Mouse (Mus musculus) neural tube, embryonic 14.5 days (tissue): ENCODE data around the gene Zfp467. TPM values are rescaled to one million over a fixed set of nuclear protein-coding genes. Genes with fewer than 3 reads are reported as not detected.

ENCODE experiments used
- ATAC-seq: fragments of 200-750 bp; cut with Nextera tagmentation; 2 replicates; pipeline ENCODE4 v1.8.0; 2017; ENCODE audit warnings: low read depth, mild to moderate bottlenecking, moderate TSS enrichment, moderate library complexity
- H3K27ac ChIP-seq: fragments of 300-500 bp; sonication (generic); 2 replicates; pipeline ENCODE4 v1.5.1; 2014; ENCODE audit warnings: low read depth, mild to moderate bottlenecking, control low read depth, low read length, moderate library complexity, mixed read lengths
- H3K27me3 ChIP-seq: fragments of 300-500 bp; sonication (generic); 2 replicates; pipeline ENCODE4 v1.6.1; 2014; ENCODE audit warnings: low read length; ENCODE audit not compliant: control insufficient read depth, insufficient read depth
- H3K36me3 ChIP-seq: fragments of 300-500 bp; sonication (generic); 2 replicates; pipeline ENCODE4 v1.6.1; 2014; ENCODE audit warnings: low read length, mixed read lengths; ENCODE audit not compliant: control insufficient read depth, insufficient read depth
- H3K4me1 ChIP-seq: fragments of 300-500 bp; sonication (generic); 2 replicates; pipeline ENCODE4 v1.6.1; 2014; ENCODE audit warnings: low read length; ENCODE audit not compliant: control insufficient read depth, insufficient read depth
- H3K4me2 ChIP-seq: fragments of 300-500 bp; sonication (generic); 2 replicates; pipeline ENCODE4 v1.6.1; 2014; ENCODE audit warnings: mild to moderate bottlenecking, low read depth, low read length, control low read depth
- H3K4me3 ChIP-seq: fragments of 300-500 bp; sonication (generic); 2 replicates; pipeline ENCODE4 v1.5.1; 2014; ENCODE audit warnings: low read depth, low read length, control low read depth, mixed read lengths
- H3K9ac ChIP-seq: fragments of 300-500 bp; sonication (generic); replicated peaks from 2 replicates; pipeline ENCODE4 v1.6.1; 2014; ENCODE audit warnings: low read depth, mild to moderate bottlenecking, control low read depth, low read length, mixed read lengths
- H3K9me3 ChIP-seq: fragments of 300-500 bp; sonication (generic); 2 replicates; pipeline ENCODE4 v1.6.1; 2016; ENCODE audit warnings: low read length; ENCODE audit not compliant: control insufficient read depth
- WGBS: fragments of 180-500 bp; shearing (Covaris S2); extraction: QIAGEN DNeasy Blood & Tissue Kit; methylation state at CpG from one replicate; pipeline ENCODE4 v1.1.7; 2014; 5-methylcytosine and 5-hydroxymethylcytosine counted together
- polyA plus RNA-seq: library from polyadenylated mRNA; unstranded; fragments of >200 nt; fragmentation: Nextera tagmentation; extraction: Ambion mirVana; gene quantifications from 2 replicates; pipeline ENCODE4 v1.2.1, GENCODE M21; 2014

Zfp467 gene
- polyA plus RNA-seq, 1 experiment from 2014 or later, result 37.8 TPM

- Histone ChIP-seq H3K9me3 (no peaks in the 10 kb centered on the region), H3K4me3 (no peak overlapping the region), H3K36me3 (peaks cover 35% of the 10 kb centered on the region), H3K27me3 (no peaks in the 10 kb centered on the region), H3K9ac (no peak overlapping the region), H3K4me1 (no peaks in the 10 kb centered on the region; the same call in 1 of the 2 replicates), H3K4me2 (no peak overlapping the region), H3K27ac (no peak overlapping the region)
- ATAC-seq, result no peak
- 97% methylated on average over 5 of the region's 5 CpGs for WGBS
Observed at GRCm38 (mm10) chr6:48404071-48404470, 41.6 kb downstream of the Zfp467 start.

- H3K9me3 ChIP-seq, result no peaks in the 10 kb centered on the region
- H3K9ac ChIP-seq, result no peak overlapping the region
- no peak overlapping the region for H3K27ac ChIP-seq
- WGBS, result 93% methylated on average over 5 of the region's 5 CpGs
- 0 out of 2 replicates have a peak, but pooled peaks cover 6% of the 10 kb centered on the region for H3K36me3 ChIP-seq
- H3K27me3 ChIP-seq, result no peaks in the 10 kb centered on the region
- peaks cover 22% of the 10 kb centered on the region for H3K4me1 ChIP-seq
- no peak overlapping the region for H3K4me3 ChIP-seq
- ATAC-seq, result no peak
- no peak overlapping the region for H3K4me2 ChIP-seq
Observed at GRCm38 (mm10) chr6:48399906-48400305, 45.7 kb downstream of the Zfp467 start.

GRCm38 (mm10) chr6:48397336-48397735, 48.3 kb downstream of the Zfp467 start:
- H3K9ac ChIP-seq, result no peak overlapping the region; the same call in 1 of the 2 replicates
- no peak overlapping the region for H3K27ac ChIP-seq
- ATAC-seq, result no peak
- WGBS, result 64% methylated on average over 4 of the region's 4 CpGs
- H3K4me2 ChIP-seq, result no peak overlapping the region; the same call in 1 of the 2 replicates
- H3K36me3 ChIP-seq, result no peaks in the 10 kb centered on the region
- no peak overlapping the region for H3K4me3 ChIP-seq
- no peaks in the 10 kb centered on the region for H3K27me3 ChIP-seq
- H3K4me1 ChIP-seq, result peaks cover 22% of the 10 kb centered on the region
- H3K9me3 ChIP-seq, result no peaks in the 10 kb centered on the region

DNA sequence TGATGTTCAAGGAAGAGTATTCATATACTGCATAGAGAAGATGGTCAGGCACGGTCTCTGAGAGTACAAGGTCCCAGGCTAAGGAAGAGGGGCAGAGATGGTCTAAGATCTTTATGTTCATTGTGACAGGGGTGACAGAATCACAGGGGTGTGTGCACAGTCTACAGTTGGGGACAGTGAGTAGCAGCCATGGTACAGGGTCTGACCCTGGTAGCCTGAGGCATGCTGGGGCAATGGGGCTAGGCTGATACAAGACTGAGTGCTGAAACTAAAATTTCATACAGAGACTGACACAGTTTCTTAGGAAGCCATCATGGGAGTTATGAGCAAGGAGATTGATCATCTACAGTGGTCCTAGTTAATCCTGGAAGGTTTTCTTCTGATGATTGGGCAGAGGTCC, 48.9 kb downstream of the Zfp467 start:
- Histone ChIP-seq H3K4me3 (peak overlapping the region; percentile 82), H3K9me3 (no peaks in the 10 kb centered on the region), H3K27me3 (no peaks in the 10 kb centered on the region), H3K36me3 (no peaks in the 10 kb centered on the region), H3K4me1 (peaks cover 22% of the 10 kb centered on the region), H3K27ac (no peak overlapping the region), H3K9ac (no peak overlapping the region; the same call in 1 of the 2 replicates), H3K4me2 (peak overlapping the region; percentile 64)
- ATAC-seq, result no peak
- 97% methylated on average over 1 of the region's 1 CpGs for WGBS

- Histone ChIP-seq H3K36me3 (no peaks in the 10 kb centered on the region), H3K4me3 (peak overlapping the region; percentile 82), H3K9me3 (no peaks in the 10 kb centered on the region), H3K4me2 (peak overlapping the region; percentile 64), H3K9ac (peak overlapping the region; percentile 83), H3K27ac (peak overlapping the region; percentile 81), H3K4me1 (peaks cover 22% of the 10 kb centered on the region), H3K27me3 (no peaks in the 10 kb centered on the region)
- WGBS, result 32% methylated on average over 15 of the region's 15 CpGs
- no peak for ATAC-seq
Observed at GRCm38 (mm10) chr6:48396008-48396595, 49.5 kb downstream of the Zfp467 start.

GRCm38 (mm10) chr6:48395105-48396007, 50.3 kb downstream of the Zfp467 start, which contains the start of gene Krba1:
TSS of gene Krba1 (plus strand) at chr6:48395586.
- Histone ChIP-seq H3K27ac (peak within 1 kb of the TSS; percentile 81), H3K4me2 (peak within 1 kb of the TSS; percentile 64), H3K36me3 (no peaks in the 10 kb centered on the region), H3K9ac (peak within 1 kb of the TSS; percentile 83), H3K4me3 (peak within 1 kb of the TSS; percentile 82), H3K9me3 (no peaks in the 10 kb centered on the region), H3K4me1 (peaks cover 22% of the 10 kb centered on the region), H3K27me3 (no peaks in the 10 kb centered on the region)
- WGBS, result 1% methylated on average over 65 of the region's 65 CpGs
- ATAC-seq, result peak; percentile 98

DNA sequence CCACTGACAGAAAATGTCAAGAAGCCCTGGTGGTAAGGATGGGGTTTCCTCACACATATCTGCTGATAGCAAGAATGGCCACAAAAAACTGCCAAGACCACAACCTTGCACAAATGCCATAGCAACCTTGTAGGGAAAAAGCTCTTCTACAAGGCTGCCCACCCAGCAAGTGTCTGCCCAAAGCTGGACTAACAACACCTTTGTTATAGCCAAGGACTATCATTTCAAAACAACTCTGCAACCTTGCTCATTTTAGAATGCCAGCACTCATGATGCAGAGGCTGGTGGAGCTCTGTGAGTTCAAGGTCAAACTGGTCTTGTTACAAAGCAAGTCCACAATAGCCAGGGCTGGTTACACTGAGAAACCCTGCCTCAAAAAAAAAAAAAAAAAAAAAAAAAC, 51.8 kb downstream of the Zfp467 start:
- Histone ChIP-seq H3K27me3 (no peaks in the 10 kb centered on the region), H3K9ac (no peak overlapping the region), H3K4me2 (no peak overlapping the region), H3K4me3 (no peak overlapping the region), H3K9me3 (no peaks in the 10 kb centered on the region), H3K4me1 (peaks cover 20% of the 10 kb centered on the region), H3K27ac (no peak overlapping the region), H3K36me3 (no peaks in the 10 kb centered on the region)
- ATAC-seq, result no peak

DNA sequence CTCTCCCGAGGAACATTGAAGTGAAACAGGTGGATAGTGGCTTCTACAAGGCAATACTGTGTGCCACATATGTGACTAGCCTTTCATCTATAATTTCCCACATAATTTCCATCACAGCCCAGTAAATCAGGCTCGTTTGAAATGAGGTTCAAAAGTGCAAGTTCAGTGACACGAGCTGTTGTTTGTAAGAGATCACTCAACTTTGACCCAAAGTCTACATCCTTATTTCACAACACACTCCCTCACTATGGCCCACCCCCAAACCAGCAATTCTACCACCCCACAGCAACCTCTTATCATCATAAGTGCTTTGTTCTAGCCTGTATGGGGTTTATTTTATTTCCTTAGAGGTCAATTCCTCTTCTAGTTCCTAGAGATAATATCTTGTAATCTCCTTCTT, 57.4 kb downstream of the Zfp467 start:
- Histone ChIP-seq H3K9me3 (no peaks in the 10 kb centered on the region), H3K9ac (no peak overlapping the region), H3K36me3 (no peaks in the 10 kb centered on the region), H3K27ac (no peak overlapping the region), H3K4me3 (no peak overlapping the region), H3K4me1 (no peaks in the 10 kb centered on the region), H3K27me3 (no peaks in the 10 kb centered on the region), H3K4me2 (no peak overlapping the region)
- 81% methylated on average over 3 of the region's 3 CpGs for WGBS
- no peak for ATAC-seq
